Comparison of ENCODE assay signal across 16 mouse cellular contexts in genomic region chr12:31275411-31275810, GRCm38 (mm10). TPM values are rescaled to one million over a fixed set of nuclear protein-coding genes. Genes with fewer than 3 reads are reported as not detected.
DNase-seq lines count a peak whose midpoint lies in the region; ATAC-seq lines count a peak whose summit lies in the region.
"Had no signal": no experiment of that assay in that cellular context is flagged by ENCODE, and none has a peak within 500 bp of the region (broad histone marks: within the 10 kb centered on the region; RNA-seq: fewer than 3 reads in every experiment).

No protein-coding gene starts in this region.

- peaks cover 36% of the 10 kb centered on the region for H3K4me1 ChIP-seq in embryonic facial prominence, embryonic 15.5 days
- peaks cover 63% of the 10 kb centered on the region for H3K4me1 ChIP-seq in heart, embryonic 15.5 days (replicated peaks)

- no peaks in the 10 kb centered on the region for H3K9me3 ChIP-seq in embryonic facial prominence, embryonic 15.5 days (replicated peaks)
- H3K9me3 ChIP-seq in heart, embryonic 15.5 days (replicated peaks), result no peaks in the 10 kb centered on the region
- H3K9me3 ChIP-seq: embryonic facial prominence, embryonic 12.5 days; limb, embryonic 15.5 days had no signal

- H3K27me3 ChIP-seq in embryonic facial prominence, embryonic 15.5 days, result no peaks in the 10 kb centered on the region
- no peaks in the 10 kb centered on the region for H3K27me3 ChIP-seq in heart, embryonic 15.5 days
- H3K27me3 ChIP-seq: embryonic facial prominence, embryonic 12.5 days; limb, embryonic 15.5 days had no signal

- H3K4me3 ChIP-seq in embryonic facial prominence, embryonic 15.5 days (replicated peaks), result no peak overlapping the region
- no peak overlapping the region for H3K4me3 ChIP-seq in heart, embryonic 15.5 days
- H3K4me3 ChIP-seq: embryonic facial prominence, embryonic 12.5 days; limb, embryonic 15.5 days had no signal

- 54% methylated on average over 10 of the region's 10 CpGs for WGBS in embryonic facial prominence, embryonic 15.5 days
- 63% methylated on average over 10 of the region's 10 CpGs for WGBS in heart, embryonic 15.5 days

- 0 out of 2 replicates have a peak overlapping the region, but pooled peaks have one; percentile 7 for H3K27ac ChIP-seq in embryonic facial prominence, embryonic 15.5 days (replicated peaks)
- peak overlapping the region; percentile 33 for H3K27ac ChIP-seq in heart, embryonic 15.5 days
- H3K27ac ChIP-seq: embryonic facial prominence, embryonic 12.5 days; hindbrain, postnatal 0 days; limb, embryonic 15.5 days; macrophage had no signal

- peaks cover 54% of the 10 kb centered on the region for H3K36me3 ChIP-seq in embryonic facial prominence, embryonic 15.5 days
- peaks cover 71% of the 10 kb centered on the region for H3K36me3 ChIP-seq in heart, embryonic 15.5 days

- ATAC-seq in embryonic facial prominence, embryonic 15.5 days (ENCODE audit: insufficient number of reproducible peaks, low FRiP score, low TSS enrichment, low read depth), result no peak
- ATAC-seq in heart, embryonic 15.5 days (replicated peaks; ENCODE audit: insufficient number of reproducible peaks, insufficient read depth, low FRiP score, low read depth), result 0 out of 2 replicates have a peak, but pooled peaks have one; percentile 25
- ATAC-seq: forebrain, embryonic 14.5 days; hindbrain, postnatal 0 days had no signal

- DNase-seq in kidney, postnatal 10 days, result peak; percentile 42
- no peak for DNase-seq in kidney, postnatal 36 days
- peak; percentile 55 for DNase-seq in skeletal muscle tissue, adult 2 months (ENCODE audit: low read depth, low spot score)
- DNase-seq in testis, postnatal 14 days (ENCODE audit: low spot score), result no peak
- DNase-seq in cerebellum, adult 11-12 months, result no peak
- no peak for DNase-seq in frontal cortex, postnatal 14 days (ENCODE audit: low spot score in 2 of 2)
- DNase-seq: cerebellum, adult 9-10 months; gastrocnemius, postnatal 10 days; layer of hippocampus, adult 9-11 months had no signal

- no peak overlapping the region for H3K9ac ChIP-seq in embryonic facial prominence, embryonic 15.5 days
- H3K9ac ChIP-seq in heart, embryonic 15.5 days, result no peak overlapping the region
- H3K9ac ChIP-seq: embryonic facial prominence, embryonic 12.5 days; limb, embryonic 15.5 days had no signal

- H3K4me2 ChIP-seq in embryonic facial prominence, embryonic 15.5 days (replicated peaks), result no peak overlapping the region
- no peak overlapping the region for H3K4me2 ChIP-seq in heart, embryonic 15.5 days
- H3K4me2 ChIP-seq: embryonic facial prominence, embryonic 12.5 days; limb, embryonic 15.5 days had no signal

RNA-seq across cellular contexts. Expression of gene Lamb1, which starts 10.4 kb away (rescaled TPM):
- polyA plus RNA-seq in embryonic facial prominence, embryonic 15.5 days (2015; fragmentation: Nextera tagmentation; extraction: Ambion mirVana), result 68.5 and 70.9 TPM in 2 replicates
- polyA plus RNA-seq in heart, embryonic 15.5 days (2015; fragmentation: Nextera tagmentation; extraction: Ambion mirVana), result 90.9 and 99.5 TPM in 2 replicates

RNA-seq across cellular contexts. Expression of gene Gm6993, which starts 34.8 kb away (rescaled TPM):
- not detected in 2 replicates for polyA plus RNA-seq in embryonic facial prominence, embryonic 15.5 days (2015; fragmentation: Nextera tagmentation; extraction: Ambion mirVana)
- polyA plus RNA-seq in heart, embryonic 15.5 days (2015; fragmentation: Nextera tagmentation; extraction: Ambion mirVana), result not detected in 2 replicates
- polyA plus RNA-seq: embryonic facial prominence, embryonic 12.5 days; forebrain, embryonic 14.5 days; hindbrain, postnatal 0 days; limb, embryonic 15.5 days; macrophage had no signal

Comparison
In these comparisons a context has a peak if more than half of its experiments do, and no peak if none do; other contexts are left out.
1. DNase-seq: peak in kidney, postnatal 10 days (single experiment) and skeletal muscle tissue, adult 2 months (single experiment); none in kidney, postnatal 36 days (0 of 2), testis, postnatal 14 days (single experiment), cerebellum, adult 11-12 months (single experiment) and frontal cortex, postnatal 14 days (0 of 2).